Mouse (Mus musculus) testis, adult 2 months (tissue): ENCODE data around the gene Mcm3. TPM values are rescaled to one million over a fixed set of nuclear protein-coding genes. Genes with fewer than 3 reads are reported as not detected.
"Not testable (repeated sequence)": the region's sequence is repeated elsewhere in the genome, so short reads cannot be mapped to it uniquely, and the experiment has no call there.

Experiments
- H3K27ac ChIP-seq: fragments of 200-500 bp; 2 replicates; pipeline ENCODE4 v1.5.1; 2012; ENCODE audit warnings: low read depth, low read length; ENCODE audit not compliant: control insufficient read depth, insufficient read depth
- H3K27me3 ChIP-seq: fragments of 200-500 bp; 2 replicates; pipeline ENCODE4 v1.6.1; 2012; ENCODE audit warnings: mild to moderate bottlenecking, low read length, moderate library complexity; ENCODE audit not compliant: control insufficient read depth, insufficient read depth
- H3K36me3 ChIP-seq: fragments of 200-500 bp; 2 replicates; pipeline ENCODE4 v1.6.1; 2012; ENCODE audit warnings: mild to moderate bottlenecking, low read length; ENCODE audit not compliant: control insufficient read depth, insufficient read depth
- H3K4me1 ChIP-seq: fragments of 200-500 bp; 2 replicates; pipeline ENCODE4 v1.6.1; 2012; ENCODE audit warnings: low read length; ENCODE audit not compliant: control insufficient read depth, insufficient read depth
- H3K4me3 ChIP-seq: fragments of 200-500 bp; 2 replicates; pipeline ENCODE4 v1.5.1; 2012; ENCODE audit warnings: low read depth, mild to moderate bottlenecking, low read length, moderate library complexity, mixed read lengths; ENCODE audit not compliant: control insufficient read depth
- CTCF ChIP-seq: fragments of 200-500 bp; IDR thresholded peaks from 2 replicates; pipeline ENCODE4 v1.5.1; 2012; ENCODE audit warnings: low read depth, mild to moderate bottlenecking, inconsistent platforms, low read length, moderate library complexity; ENCODE audit not compliant: control insufficient read depth, insufficient read depth, insufficient replicate concordance
- POLR2A ChIP-seq: fragments of 200-500 bp; IDR thresholded peaks from 2 replicates; pipeline ENCODE4 v1.6.1; 2012; ENCODE audit warnings: low read depth, mild to moderate bottlenecking, inconsistent platforms, low read length, moderate library complexity; ENCODE audit not compliant: control insufficient read depth
- polyA plus RNA-seq: library from polyadenylated mRNA; depleted of rRNA; stranded (reverse); fragments of >200 nt; gene quantifications from 2 replicates; pipeline ENCODE4 v1.2.3, GENCODE M21; 2012

Gene Mcm3
- polyA plus RNA-seq, 1 experiment: 11.1 TPM

DNA sequence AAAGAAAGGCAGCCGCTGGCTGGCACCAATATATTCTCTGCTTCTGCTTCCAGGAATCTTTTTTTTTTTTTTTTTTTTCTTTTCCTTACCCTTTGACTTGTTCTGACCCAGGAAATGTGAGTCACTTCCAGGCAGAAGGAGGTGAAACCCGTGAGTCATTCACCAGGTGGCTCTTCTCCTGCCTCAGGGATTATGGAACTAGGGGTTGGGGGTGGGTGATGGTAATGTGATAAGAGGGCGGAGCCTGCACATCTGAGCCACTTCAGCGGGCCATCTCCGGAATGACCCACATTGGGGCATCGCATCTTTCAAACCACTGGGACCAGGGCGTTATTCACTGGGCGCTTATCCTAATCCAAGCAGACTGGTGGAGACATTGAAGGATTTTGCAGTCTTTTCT, 33.1 kb downstream of the Mcm3 start:
- Histone ChIP-seq H3K4me1 (0 out of 2 replicates have a peak, but pooled peaks cover 4% of the 10 kb centered on the region), H3K36me3 (no peaks in the 10 kb centered on the region), H3K27me3 (no peaks in the 10 kb centered on the region), H3K4me3 (no peak overlapping the region), H3K27ac (no peak overlapping the region)
- TF ChIP-seq POLR2A (no peak), CTCF (no peak)

DNA sequence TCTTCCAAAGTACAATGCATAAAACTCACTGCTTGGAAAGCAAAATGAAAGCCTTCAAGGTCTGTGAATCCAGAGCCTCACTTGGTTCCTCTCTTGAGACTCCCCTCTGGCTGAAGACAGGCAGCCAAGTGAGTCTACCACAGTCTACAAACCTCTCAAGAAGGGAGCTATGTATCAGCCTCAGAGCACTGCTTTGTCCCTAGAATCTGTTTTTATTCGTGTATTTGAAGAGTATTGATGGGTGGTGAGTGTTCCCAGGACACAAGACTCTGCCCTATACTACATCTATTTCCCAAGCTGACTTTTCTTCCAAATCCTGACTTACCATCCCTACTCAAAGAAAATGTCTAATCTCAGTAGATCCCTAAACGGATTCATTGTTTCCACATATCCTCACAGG, 41.7 kb downstream of the Mcm3 start:
- Histone ChIP-seq H3K27me3 (no peaks in the 10 kb centered on the region), H3K4me1 (no peaks in the 10 kb centered on the region), H3K36me3 (no peaks in the 10 kb centered on the region), H3K4me3 (no peak overlapping the region), H3K27ac (no peak overlapping the region)
- TF ChIP-seq CTCF: no peak
- TF ChIP-seq POLR2A: no peak

DNA sequence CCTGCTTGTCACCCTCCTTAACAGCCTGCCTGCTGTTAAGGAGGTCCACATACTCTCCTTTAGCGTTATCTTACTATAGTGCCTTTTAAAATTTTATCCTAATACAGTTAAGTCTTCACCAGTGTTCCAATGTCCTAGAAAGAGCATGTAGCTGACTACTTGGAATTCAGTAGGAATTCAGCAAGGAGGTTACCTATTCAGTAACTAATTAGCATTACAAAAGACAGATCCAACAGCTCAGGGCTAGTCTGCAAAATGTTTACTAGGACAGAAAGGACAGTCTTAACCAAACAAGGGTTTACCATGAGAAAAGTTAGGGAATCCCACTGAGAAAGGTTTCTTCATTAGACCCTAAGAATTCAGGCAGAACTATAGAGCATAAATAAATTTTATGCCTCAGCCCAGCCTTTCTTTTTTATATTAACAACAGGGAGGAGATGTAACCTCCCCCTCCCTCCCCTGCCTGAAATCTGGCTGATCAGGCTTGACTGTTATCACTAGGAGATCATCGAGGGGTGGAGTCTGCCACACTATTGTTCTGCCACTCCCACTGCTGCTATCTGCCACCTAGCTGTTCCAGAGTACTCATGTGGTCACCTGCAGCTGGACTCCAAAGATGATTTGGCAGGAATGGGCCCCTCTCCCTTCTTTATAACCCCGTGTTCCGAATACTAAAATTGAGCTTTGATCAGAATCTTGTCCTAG, 45.9 kb downstream of the Mcm3 start:
- not testable (repeated sequence) for H3K27ac ChIP-seq, H3K36me3 ChIP-seq, H3K4me3 ChIP-seq, H3K4me1 ChIP-seq, H3K27me3 ChIP-seq

DNA sequence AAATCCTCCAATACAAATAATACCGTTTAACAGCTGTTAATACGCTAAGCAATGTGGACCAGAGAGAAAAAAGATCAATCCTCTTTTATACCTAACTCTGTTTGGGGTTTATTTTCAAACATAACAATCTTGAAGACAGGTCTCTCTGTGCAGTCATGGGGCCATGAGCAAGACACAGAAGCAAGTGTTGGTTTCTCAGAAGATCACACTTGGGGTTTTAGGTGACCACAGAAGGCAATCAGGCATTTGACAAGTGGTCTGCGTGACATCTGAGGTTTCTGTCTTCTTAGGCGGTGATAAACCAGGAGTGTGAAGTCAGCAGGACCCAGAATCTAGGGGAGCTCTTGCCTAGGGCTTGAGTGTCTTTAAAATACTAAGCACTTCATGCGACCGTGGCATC, 53.6 kb downstream of the Mcm3 start:
- Histone ChIP-seq H3K36me3 (no peaks in the 10 kb centered on the region), H3K27me3 (no peaks in the 10 kb centered on the region), H3K4me3 (no peak overlapping the region), H3K27ac (no peak overlapping the region), H3K4me1 (no peaks in the 10 kb centered on the region)
- no peak for TF ChIP-seq CTCF
- no peak for TF ChIP-seq POLR2A

DNA sequence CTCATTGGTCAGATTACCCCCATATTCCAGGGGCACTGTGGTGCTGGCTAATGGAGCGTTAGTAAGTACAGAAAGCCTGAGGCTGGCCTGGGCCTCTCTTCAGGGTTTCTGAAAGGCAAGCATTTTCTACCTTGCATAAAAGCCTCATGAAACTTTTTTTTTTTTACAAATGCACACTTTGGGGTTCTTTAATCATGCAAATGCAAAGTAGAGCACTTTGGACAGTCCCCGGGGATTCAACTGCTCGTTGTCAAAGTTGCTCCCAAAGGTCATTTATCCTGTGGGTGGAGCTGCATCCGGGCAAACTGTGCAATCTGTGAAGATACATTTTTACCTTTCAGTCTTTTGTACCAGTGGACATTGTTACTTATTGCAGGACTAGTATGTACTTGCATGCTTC, 58.7 kb downstream of the Mcm3 start:
- H3K36me3 ChIP-seq: no peaks in the 10 kb centered on the region
- TF ChIP-seq CTCF (no peak), POLR2A (no peak)
- no peak overlapping the region for H3K27ac ChIP-seq

DNA sequence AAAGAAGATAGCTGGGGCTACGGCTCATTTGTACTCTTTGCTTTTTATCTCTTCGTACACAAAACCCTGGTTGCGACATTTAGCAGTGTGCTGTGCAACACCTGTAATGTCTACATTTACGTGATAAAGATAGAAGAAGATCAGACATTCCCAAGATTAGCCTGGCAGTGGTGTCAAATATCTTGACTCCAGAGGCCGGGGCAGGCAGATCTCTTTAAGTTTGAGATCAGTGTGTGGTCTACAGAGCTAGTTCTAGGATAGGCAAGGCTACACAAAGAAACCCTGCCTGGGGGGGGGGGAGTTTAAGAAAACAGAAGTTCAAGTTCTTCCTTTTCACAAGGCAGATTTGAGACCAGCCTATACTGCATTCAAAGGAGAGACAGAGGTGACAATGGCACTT, 59.8 kb downstream of the Mcm3 start:
- H3K4me3 ChIP-seq: no peak overlapping the region
- TF ChIP-seq POLR2A: no peak
- no peak for TF ChIP-seq CTCF
- H3K4me1 ChIP-seq: no peaks in the 10 kb centered on the region
- H3K27ac ChIP-seq: no peak overlapping the region
- no peaks in the 10 kb centered on the region for H3K36me3 ChIP-seq
- no peaks in the 10 kb centered on the region for H3K27me3 ChIP-seq

More for the DNA sequence above, 58.7 kb downstream of the Mcm3 start:
- H3K4me1 ChIP-seq: no peaks in the 10 kb centered on the region
- H3K27me3 ChIP-seq: no peaks in the 10 kb centered on the region
- H3K4me3 ChIP-seq: no peak overlapping the region

DNA sequence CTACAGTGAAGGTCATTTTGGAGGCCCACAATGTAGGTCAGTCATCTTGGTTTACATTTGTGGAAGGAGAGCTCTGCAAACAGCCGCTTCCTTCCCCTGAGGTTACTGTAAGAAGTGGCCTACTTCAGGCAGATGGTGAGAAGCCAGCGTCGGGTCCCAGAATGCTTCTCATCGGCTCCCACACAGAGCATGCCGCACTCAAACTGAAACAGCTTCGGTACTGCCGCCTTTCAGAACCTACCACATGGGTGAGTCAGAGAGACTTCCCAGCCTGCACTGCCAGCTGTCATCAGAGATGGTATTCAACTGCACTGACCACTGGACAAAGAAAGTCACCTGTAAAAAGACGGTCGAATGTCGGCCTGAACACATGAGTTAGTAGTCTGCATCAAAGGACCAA, 60.3 kb downstream of the Mcm3 start:
- Histone ChIP-seq H3K4me3 (no peak overlapping the region), H3K27ac (no peak overlapping the region), H3K4me1 (no peaks in the 10 kb centered on the region), H3K36me3 (no peaks in the 10 kb centered on the region), H3K27me3 (no peaks in the 10 kb centered on the region)
- TF ChIP-seq POLR2A: no peak
- TF ChIP-seq CTCF: no peak

DNA sequence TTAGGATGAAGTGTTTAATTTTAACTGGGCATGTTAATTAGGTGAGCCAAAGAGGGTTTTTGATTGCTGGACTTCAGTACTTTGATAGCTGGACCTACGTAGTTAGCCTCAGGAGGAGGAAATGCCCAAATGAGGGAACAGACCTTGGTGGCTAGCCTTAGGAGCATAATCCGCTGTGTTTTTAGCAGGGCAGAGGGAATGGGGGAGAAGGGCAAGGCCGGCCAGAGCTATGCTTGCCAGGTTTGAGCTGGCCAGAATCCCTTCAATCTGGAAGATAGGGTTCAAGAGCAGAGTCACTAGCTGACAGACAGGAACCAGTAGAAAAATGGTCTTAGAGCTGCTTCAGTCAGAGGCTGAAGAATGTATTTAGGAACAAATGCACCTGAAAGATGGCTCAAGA, 62.5 kb downstream of the Mcm3 start:
- H3K36me3 ChIP-seq: no peaks in the 10 kb centered on the region
- H3K27me3 ChIP-seq: no peaks in the 10 kb centered on the region
- H3K4me3 ChIP-seq: no peak overlapping the region
- no peak for TF ChIP-seq CTCF
- TF ChIP-seq POLR2A: no peak
- H3K27ac ChIP-seq: no peak overlapping the region
- H3K4me1 ChIP-seq: no peaks in the 10 kb centered on the region
